13 mouse cellular contexts compared by ENCODE assay signal in the genomic region with DNA sequence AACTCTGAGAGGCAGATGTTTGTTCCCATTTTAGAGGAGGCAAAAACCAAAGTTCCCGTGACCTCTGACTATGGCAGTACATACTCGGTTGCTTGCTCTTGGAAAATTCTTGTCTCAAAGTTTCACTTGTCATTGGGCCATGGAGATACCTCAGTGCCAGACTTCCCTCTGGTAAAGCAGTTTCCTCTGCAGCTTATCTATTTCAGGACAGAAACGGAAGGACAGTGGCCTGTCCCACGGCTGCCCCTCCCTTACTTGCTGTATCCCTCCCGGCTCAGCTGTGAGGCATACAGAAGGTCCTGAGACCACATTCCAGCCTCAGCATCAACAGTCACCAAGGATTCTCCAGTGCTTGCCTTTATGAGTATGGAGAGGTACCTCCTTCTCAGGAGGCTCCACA.
DNase-seq lines count a peak whose midpoint lies in the region; ATAC-seq and TF ChIP-seq lines count a peak whose summit lies in the region.
"Had no signal": no experiment of that assay in that cellular context is flagged by ENCODE, and none has a peak within 500 bp of the region (broad histone marks: within the 10 kb centered on the region; RNA-seq: fewer than 3 reads in every experiment).

No protein-coding gene starts in this region.

- H3K36me3 ChIP-seq in kidney, adult 2 months (ENCODE audit: control insufficient read depth, insufficient read depth, low read length) = no peaks in the 10 kb centered on the region
- H3K36me3 ChIP-seq in kidney, embryonic 15.5 days = no peaks in the 10 kb centered on the region
- no peaks in the 10 kb centered on the region for H3K36me3 ChIP-seq in liver, embryonic 16.5 days (ENCODE audit: control insufficient read depth, insufficient read depth)
- H3K36me3 ChIP-seq: forebrain, embryonic 12.5 days; hindbrain, embryonic 15.5 days had no signal

- H3K4me3 ChIP-seq in kidney, adult 2 months (ENCODE audit: insufficient read depth, low read depth, low read length) = no peak overlapping the region
- H3K4me3 ChIP-seq in kidney, embryonic 15.5 days (replicated peaks) = no peak overlapping the region
- H3K4me3 ChIP-seq in liver, embryonic 16.5 days (ENCODE audit: low read depth, low read length) = no peak overlapping the region
- H3K4me3 ChIP-seq: forebrain, embryonic 12.5 days; hindbrain, embryonic 15.5 days had no signal

- H3K9me3 ChIP-seq in kidney, embryonic 15.5 days (replicated peaks) = no peaks in the 10 kb centered on the region
- no peaks in the 10 kb centered on the region for H3K9me3 ChIP-seq in liver, embryonic 16.5 days (replicated peaks; ENCODE audit: control insufficient read depth, low read length)
- H3K9me3 ChIP-seq: forebrain, embryonic 12.5 days; hindbrain, embryonic 15.5 days had no signal

- TF ChIP-seq POLR2A in kidney, adult 2 months (IDR thresholded peaks at IDR 0.05; ENCODE audit: low read depth, low read length) = no peak

- H3K27ac ChIP-seq in kidney, adult 2 months (ENCODE audit: insufficient read depth, low read depth, low read length) = no peak overlapping the region
- no peak overlapping the region for H3K27ac ChIP-seq in kidney, embryonic 15.5 days
- H3K27ac ChIP-seq in liver, embryonic 16.5 days (ENCODE audit: low read length) = no peak overlapping the region
- H3K27ac ChIP-seq: forebrain, embryonic 12.5 days; hindbrain, embryonic 15.5 days had no signal

- peak; percentile 57 for DNase-seq in kidney, adult 2 months
- DNase-seq in heart, postnatal 4 days = peak; percentile 21
- no peak for DNase-seq in lung, postnatal 36 days
- DNase-seq in right cerebral cortex, postnatal 25 days = no peak
- DNase-seq: cerebellum, adult 9-11 months; left cerebral cortex, postnatal 4 days had no signal

- no peaks in the 10 kb centered on the region for H3K27me3 ChIP-seq in kidney, adult 2 months (replicated peaks; ENCODE audit: control insufficient read depth, insufficient read depth, low read length)
- H3K27me3 ChIP-seq in kidney, embryonic 15.5 days = no peaks in the 10 kb centered on the region
- no peaks in the 10 kb centered on the region for H3K27me3 ChIP-seq in liver, embryonic 16.5 days (ENCODE audit: control insufficient read depth, insufficient read depth, low read depth, low read length)
- H3K27me3 ChIP-seq: forebrain, embryonic 12.5 days; hindbrain, embryonic 15.5 days had no signal

- no peak for TF ChIP-seq CTCF in kidney, adult 2 months (conservative IDR thresholded peaks at IDR 0.05; ENCODE audit: insufficient read depth, insufficient read length, low read depth, low read length)

- peaks cover 12% of the 10 kb centered on the region for H3K4me1 ChIP-seq in kidney, adult 2 months (ENCODE audit: control insufficient read depth, insufficient read depth, low read length)
- peaks cover 14% of the 10 kb centered on the region; the same call in 1 of the 2 replicates for H3K4me1 ChIP-seq in kidney, embryonic 15.5 days
- H3K4me1 ChIP-seq in liver, embryonic 16.5 days (ENCODE audit: control insufficient read depth, low read depth, low read length) = peaks cover 4% of the 10 kb centered on the region; the same call in 1 of the 2 replicates
- H3K4me1 ChIP-seq: forebrain, embryonic 12.5 days had no signal

- WGBS in kidney, adult 2 months = 64% methylated on average over 5 of the region's 5 CpGs
- WGBS in kidney, embryonic 15.5 days = 77% methylated on average over 5 of the region's 5 CpGs
- 13% methylated on average over 5 of the region's 5 CpGs for WGBS in liver, embryonic 16.5 days (ENCODE audit: insufficient replicate concordance)

- H3K4me2 ChIP-seq in kidney, embryonic 15.5 days = no peak overlapping the region
- H3K4me2 ChIP-seq in liver, embryonic 16.5 days (ENCODE audit: low read depth, low read length) = no peak overlapping the region
- H3K4me2 ChIP-seq: forebrain, embryonic 12.5 days; hindbrain, embryonic 15.5 days had no signal

- no peak for ATAC-seq in kidney, embryonic 15.5 days (replicated peaks; ENCODE audit: low FRiP score)
- peak; percentile 78 for ATAC-seq in granulocyte monocyte progenitor cell, adult 5-6 weeks (replicated peaks; ENCODE audit: poor library complexity, severe bottlenecking)
- peak; percentile 55 for ATAC-seq in liver, embryonic 16.5 days (ENCODE audit: low read depth)
- no peak for ATAC-seq in erythroid progenitor cell, adult 5-6 weeks (replicated peaks; ENCODE audit: low FRiP score, poor library complexity, severe bottlenecking)
- ATAC-seq: midbrain, embryonic 16.5 days had no signal

- no peak overlapping the region for H3K9ac ChIP-seq in kidney, embryonic 15.5 days
- no peak overlapping the region for H3K9ac ChIP-seq in liver, embryonic 16.5 days (ENCODE audit: low read depth, low read length)
- H3K9ac ChIP-seq: forebrain, embryonic 12.5 days; hindbrain, embryonic 15.5 days had no signal

Comparison
In these comparisons a context has a peak if more than half of its experiments do, and no peak if none do; other contexts are left out.
1. DNase-seq: peak in kidney, adult 2 months (single experiment) and heart, postnatal 4 days (single experiment); none in lung, postnatal 36 days (single experiment) and right cerebral cortex, postnatal 25 days (single experiment).
2. ATAC-seq: peak in granulocyte monocyte progenitor cell, adult 5-6 weeks (single experiment) and liver, embryonic 16.5 days (single experiment); none in kidney, embryonic 15.5 days (single experiment) and erythroid progenitor cell, adult 5-6 weeks (single experiment).